Mouse (Mus musculus): ENCODE results near the gene Nfatc4. TPM values are rescaled to one million over a fixed set of nuclear protein-coding genes. Genes with fewer than 3 reads are reported as not detected.

Nfatc4 gene
- polyA plus RNA-seq, 1 experiment: not detected

DNA sequence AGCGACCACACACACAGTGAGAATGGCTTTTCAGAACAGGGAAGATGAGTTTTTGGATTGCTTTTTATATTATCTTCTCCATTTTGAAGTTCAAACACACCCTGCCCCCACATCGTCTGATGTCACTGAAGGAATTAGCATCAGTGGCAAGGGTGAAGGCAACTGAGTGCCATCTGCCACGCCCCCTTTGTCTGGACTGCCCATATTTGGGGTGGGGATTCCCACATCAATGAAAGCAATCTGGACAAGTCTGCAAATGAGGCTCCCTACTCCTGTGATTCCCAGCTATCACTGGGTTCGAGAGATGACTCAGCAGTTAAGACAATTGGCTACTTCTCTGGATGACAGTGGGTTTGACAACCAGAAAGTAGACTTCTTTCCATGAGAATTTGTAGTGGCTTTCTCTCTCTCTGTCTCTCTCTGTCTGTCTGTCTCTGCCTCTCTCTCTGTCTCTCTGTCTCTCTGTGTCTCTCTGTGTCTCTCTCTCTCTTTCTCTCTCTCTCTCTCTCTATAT, 18.0 kb downstream of the Nfatc4 start:
- WGBS: 68% methylated on average over 4 of the region's 4 CpGs
- TF ChIP-seq CTCF (IDR thresholded peaks at IDR 0.05; ENCODE audit: insufficient read depth, low read depth, low read length) (no peak), POLR2A (IDR thresholded peaks at IDR 0.05; ENCODE audit: insufficient read depth, low read depth, low read length) (no peak)
- no peak overlapping the region for H3K4me3 ChIP-seq (ENCODE audit: insufficient read depth, low read depth, low read length)
- H3K4me1 ChIP-seq (ENCODE audit: control insufficient read depth, insufficient read depth, low read length): no peaks in the 10 kb centered on the region
- no peak overlapping the region for H3K27ac ChIP-seq (ENCODE audit: insufficient read depth, low read depth, low read length)

DNA sequence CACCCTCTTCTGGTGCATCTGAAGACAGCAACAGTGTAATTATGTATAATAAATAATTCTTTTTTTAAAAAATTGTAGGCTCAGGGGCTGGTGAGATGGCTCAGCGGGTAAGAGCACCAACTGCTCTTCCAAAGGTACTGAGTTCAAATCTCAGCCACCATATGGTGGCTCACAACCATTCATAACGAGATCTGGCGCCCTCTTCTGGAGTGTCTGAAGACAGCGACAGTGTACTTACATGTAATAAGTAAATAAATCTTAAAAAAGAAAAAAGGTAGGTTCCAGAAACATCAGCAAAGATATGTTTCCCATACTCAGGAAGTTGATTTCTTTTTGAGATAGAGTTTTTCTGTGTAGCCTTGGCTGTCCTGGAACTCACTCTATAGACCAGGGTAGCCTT, 19.9 kb downstream of the Nfatc4 start:
- no peaks in the 10 kb centered on the region for H3K4me1 ChIP-seq (ENCODE audit: control insufficient read depth, insufficient read depth, low read length)
- WGBS: 78% methylated on average over 4 of the region's 4 CpGs
- H3K4me3 ChIP-seq (ENCODE audit: insufficient read depth, low read depth, low read length): no peak overlapping the region
- no peak for TF ChIP-seq CTCF (IDR thresholded peaks at IDR 0.05; ENCODE audit: insufficient read depth, low read depth, low read length)
- no peak for TF ChIP-seq POLR2A (IDR thresholded peaks at IDR 0.05; ENCODE audit: insufficient read depth, low read depth, low read length)
- no peak overlapping the region for H3K27ac ChIP-seq (ENCODE audit: insufficient read depth, low read depth, low read length)

DNA sequence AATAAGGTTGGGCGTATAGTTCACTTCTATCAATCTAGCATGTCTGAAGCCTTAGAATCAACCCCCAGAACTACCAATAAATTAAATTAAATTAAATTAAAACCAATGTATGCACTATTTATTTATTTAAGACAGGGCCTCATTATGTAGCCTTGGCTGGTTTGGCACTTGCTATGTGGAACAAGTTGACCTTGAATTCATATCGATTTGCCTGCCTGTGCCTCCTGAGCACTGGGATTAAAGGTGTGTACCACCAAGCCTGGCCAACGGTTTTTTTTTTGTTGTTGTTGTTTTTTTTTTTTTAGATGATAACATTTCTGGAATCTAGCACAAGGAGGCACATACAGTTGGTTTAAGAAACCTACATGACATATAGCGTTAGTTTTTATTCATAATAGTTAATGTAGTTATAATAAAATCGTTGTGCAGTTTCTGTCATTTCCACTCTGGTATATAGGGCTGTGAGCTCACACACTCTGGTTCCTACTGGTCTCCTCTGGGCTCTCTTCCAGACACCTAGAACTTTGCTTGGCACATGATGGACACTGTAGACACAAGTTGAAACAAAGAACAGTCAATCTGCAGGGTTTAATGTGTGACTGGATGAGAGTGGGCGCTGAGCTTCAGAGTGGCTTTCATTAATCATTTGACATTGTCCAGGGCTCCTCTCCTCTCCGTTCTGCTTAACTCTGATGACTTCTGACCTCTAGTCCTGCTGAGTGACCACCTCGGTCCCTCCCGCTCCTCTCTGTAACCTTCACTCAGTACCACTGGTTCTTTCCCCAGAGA, 22.8 kb downstream of the Nfatc4 start:
- TF ChIP-seq POLR2A (IDR thresholded peaks at IDR 0.05; ENCODE audit: insufficient read depth, low read depth, low read length) (no peak), CTCF (IDR thresholded peaks at IDR 0.05; ENCODE audit: insufficient read depth, low read depth, low read length) (no peak)
- WGBS: 81% methylated on average over 9 of the region's 9 CpGs
- no peak overlapping the region for H3K27ac ChIP-seq (ENCODE audit: insufficient read depth, low read depth, low read length)
- no peak overlapping the region for H3K4me3 ChIP-seq (ENCODE audit: insufficient read depth, low read depth, low read length)
- H3K4me1 ChIP-seq (ENCODE audit: control insufficient read depth, insufficient read depth, low read length): no peaks in the 10 kb centered on the region

DNA sequence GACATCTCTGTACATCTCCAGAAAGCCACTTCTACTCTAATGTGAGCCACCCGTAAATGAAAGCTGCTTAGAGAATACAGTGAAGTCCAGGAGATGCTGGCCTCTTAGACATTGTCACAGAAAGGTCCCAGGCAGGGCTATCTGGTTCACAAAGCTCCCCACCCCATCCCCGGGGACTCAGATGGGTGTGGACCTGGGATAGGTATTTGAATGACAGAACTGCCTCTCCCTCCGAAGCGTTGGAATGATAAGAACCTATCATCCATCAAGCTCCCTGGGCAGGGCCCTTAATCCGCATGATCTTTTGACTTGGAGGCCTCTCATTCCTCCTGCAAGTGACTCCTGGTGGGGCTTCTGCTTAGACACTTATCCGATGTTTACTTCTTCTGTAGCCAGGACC, 27.9 kb downstream of the Nfatc4 start:
- no peak for TF ChIP-seq POLR2A (IDR thresholded peaks at IDR 0.05; ENCODE audit: insufficient read depth, low read depth, low read length)
- TF ChIP-seq CTCF (IDR thresholded peaks at IDR 0.05; ENCODE audit: insufficient read depth, low read depth, low read length): no peak
- Histone ChIP-seq H3K4me3 (ENCODE audit: insufficient read depth, low read depth, low read length) (no peak overlapping the region), H3K4me1 (ENCODE audit: control insufficient read depth, insufficient read depth, low read length) (peaks cover 8% of the 10 kb centered on the region), H3K27ac (ENCODE audit: insufficient read depth, low read depth, low read length) (no peak overlapping the region)
- 82% methylated on average over 6 of the region's 6 CpGs for WGBS

DNA sequence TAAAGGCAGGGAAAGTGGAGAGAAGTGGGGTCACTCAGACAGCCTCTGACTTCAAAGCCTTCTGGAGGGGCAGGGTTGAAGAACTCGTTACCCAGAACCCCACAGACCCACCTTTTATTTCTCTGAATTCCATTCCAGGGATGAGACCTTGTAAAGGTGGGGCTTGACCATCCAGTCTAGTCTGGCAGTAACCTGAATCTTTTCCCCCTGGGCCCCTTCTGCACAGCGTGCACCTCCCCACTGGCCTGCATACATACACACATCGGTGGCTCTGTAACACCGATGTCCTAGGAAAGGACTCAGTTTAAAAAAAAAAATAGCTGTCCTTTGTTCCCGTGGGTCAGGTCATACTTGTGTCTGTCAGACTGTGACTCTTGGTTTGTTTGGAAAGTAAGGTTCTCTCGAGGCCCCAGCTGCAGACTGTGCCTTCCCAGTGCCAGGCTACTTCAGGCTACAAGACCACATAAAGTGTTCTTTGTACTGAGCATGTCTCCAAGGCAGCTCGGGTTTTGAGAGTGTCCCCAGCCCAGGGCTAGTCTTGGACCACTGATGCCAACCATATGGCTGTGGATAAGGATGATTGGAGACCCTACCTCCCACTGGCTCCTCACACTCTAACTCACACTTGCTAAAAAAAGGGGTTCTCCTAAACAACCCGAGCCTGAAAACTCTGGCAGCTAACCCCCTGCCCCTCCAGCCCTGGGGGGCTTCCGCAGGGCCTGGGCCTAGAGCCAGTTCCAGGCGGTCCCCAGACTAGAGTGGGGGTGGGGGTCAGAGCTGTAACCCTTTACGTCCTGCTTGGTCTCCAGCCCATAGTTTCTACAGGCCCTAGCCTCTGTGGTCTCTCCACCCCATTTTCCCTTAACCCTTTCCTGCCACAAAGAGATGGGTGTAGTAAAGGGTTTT, 30.0 kb downstream of the Nfatc4 start:
- H3K27ac ChIP-seq (ENCODE audit: insufficient read depth, low read depth, low read length): peak overlapping the region; percentile 17; the same call in 1 of the 2 replicates
- no peak overlapping the region for H3K4me3 ChIP-seq (ENCODE audit: insufficient read depth, low read depth, low read length)
- whole genome bisulfite sequencing: 36% methylated on average over 11 of the region's 11 CpGs
- no peak for TF ChIP-seq CTCF (IDR thresholded peaks at IDR 0.05; ENCODE audit: insufficient read depth, low read depth, low read length)
- no peak for TF ChIP-seq POLR2A (IDR thresholded peaks at IDR 0.05; ENCODE audit: insufficient read depth, low read depth, low read length)
- H3K4me1 ChIP-seq (ENCODE audit: control insufficient read depth, insufficient read depth, low read length): peaks cover 14% of the 10 kb centered on the region

DNA sequence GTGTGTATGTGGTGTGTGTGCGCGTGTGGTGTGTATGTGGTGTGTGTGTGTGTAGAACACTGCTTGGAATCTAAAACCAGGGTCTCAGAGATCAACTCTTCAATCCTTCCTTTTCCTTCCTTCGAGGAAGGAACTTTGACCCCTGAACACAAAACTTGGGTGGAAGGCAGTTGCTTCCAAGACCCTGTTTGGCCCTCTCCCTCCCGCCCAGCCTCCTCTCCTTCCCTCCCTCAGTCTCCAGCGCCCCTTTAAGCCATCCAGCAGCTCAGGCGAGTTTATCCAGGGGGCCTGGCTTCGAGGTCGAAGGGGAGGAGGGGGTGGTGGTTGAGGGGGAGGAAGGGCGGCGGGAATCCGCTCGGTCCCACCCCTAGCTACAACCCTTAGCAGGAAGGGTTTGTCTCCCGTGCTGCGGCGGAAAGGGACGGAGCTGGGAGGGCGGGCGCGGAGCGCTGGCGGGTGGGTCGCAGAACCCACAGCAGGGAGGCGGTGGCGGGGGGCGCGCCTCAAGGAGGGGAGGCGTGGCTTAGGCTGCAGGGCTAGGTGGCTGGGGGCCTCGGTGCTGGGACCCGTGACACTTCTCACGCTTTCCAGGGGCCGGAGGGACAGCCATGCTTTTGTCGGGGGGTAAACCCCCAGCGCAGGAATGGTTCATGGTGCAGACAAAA, 30.8 kb downstream of the Nfatc4 start, which contains the start of gene Nynrin:
Gene Nynrin (plus strand): TSS at position 390 of the 665 bp plus-strand sequence.
- WGBS: 5% methylated on average over 32 of the region's 33 CpGs
- TF ChIP-seq POLR2A (IDR thresholded peaks at IDR 0.05; ENCODE audit: insufficient read depth, low read depth, low read length) (no peak; the same call in 1 of the 2 replicates), CTCF (IDR thresholded peaks at IDR 0.05; ENCODE audit: insufficient read depth, low read depth, low read length) (no peak)
- Histone ChIP-seq H3K4me3 (ENCODE audit: insufficient read depth, low read depth, low read length) (peak within 1 kb of the TSS; percentile 52), H3K4me1 (ENCODE audit: control insufficient read depth, insufficient read depth, low read length) (peaks cover 14% of the 10 kb centered on the region), H3K27ac (ENCODE audit: insufficient read depth, low read depth, low read length) (peak within 1 kb of the TSS; percentile 17; the same call in 1 of the 2 replicates)

DNA sequence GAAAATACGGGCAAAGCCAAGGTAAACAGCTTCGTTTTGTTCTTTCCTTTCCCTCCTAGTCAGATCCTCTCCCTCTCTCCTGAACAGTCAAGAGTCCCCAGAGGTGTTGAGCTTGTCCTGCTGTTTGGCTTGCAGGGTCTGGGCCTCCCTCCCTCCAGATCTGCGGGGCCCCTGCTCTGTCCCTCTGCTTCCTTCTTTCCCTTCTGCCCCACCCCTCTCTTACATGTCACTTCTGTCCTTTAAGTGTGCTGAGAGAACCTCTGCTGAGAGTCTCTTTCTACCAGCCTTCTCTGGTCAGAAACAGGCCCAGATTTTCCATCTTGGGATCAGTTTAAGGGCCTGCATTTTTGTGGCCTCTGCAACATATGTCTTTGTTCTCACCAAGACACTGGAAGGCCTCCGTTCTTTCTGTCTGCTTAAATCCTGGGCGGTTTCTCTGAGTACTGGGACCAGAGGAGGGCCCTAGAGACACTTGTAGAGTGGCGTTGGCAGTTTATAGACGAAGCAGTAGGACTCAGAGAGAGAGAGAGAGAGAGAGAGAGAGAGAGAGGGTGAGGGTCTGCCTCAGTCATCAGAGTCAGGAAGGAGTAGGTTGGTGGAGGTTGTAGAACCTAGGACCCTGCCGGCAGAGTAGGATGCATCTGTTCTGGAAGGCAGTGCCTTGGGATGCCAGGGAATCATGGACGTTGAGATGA, 31.6 kb downstream of the Nfatc4 start:
- Histone ChIP-seq H3K27ac (ENCODE audit: insufficient read depth, low read depth, low read length) (0 out of 2 replicates have a peak overlapping the region, but pooled peaks have one; percentile 6), H3K4me3 (ENCODE audit: insufficient read depth, low read depth, low read length) (peak overlapping the region; percentile 52), H3K4me1 (ENCODE audit: control insufficient read depth, insufficient read depth, low read length) (peaks cover 14% of the 10 kb centered on the region)
- TF ChIP-seq POLR2A (IDR thresholded peaks at IDR 0.05; ENCODE audit: insufficient read depth, low read depth, low read length): no peak
- TF ChIP-seq CTCF (IDR thresholded peaks at IDR 0.05; ENCODE audit: insufficient read depth, low read depth, low read length): no peak
- 15% methylated on average over 9 of the region's 9 CpGs for WGBS

DNA sequence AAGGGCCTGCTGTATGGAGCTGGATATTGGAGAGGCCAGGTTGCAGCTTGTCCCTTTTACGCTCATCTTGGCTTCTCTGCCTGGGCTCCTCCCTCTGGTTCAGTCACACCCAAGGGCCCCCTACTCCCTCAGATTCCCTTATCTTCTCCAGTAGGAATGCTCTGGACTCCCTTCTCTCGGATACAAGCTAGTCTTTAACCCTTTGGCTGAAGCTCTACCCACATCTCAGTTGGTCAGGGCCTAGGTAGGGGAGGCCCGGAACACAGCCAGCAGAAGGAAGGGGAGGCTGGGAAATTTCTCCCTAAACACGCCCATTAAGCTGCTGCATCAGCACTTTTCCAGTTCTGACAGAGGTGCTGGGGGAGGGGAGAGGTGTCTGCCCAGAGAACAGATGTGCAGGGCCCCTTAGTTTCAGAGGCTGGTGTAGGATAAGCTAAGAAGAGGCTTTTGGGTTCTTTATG, 32.2 kb downstream of the Nfatc4 start:
- 0 out of 2 replicates have a peak overlapping the region, but pooled peaks have one; percentile 6 for H3K27ac ChIP-seq (ENCODE audit: insufficient read depth, low read depth, low read length)
- TF ChIP-seq POLR2A (IDR thresholded peaks at IDR 0.05; ENCODE audit: insufficient read depth, low read depth, low read length) (no peak), CTCF (IDR thresholded peaks at IDR 0.05; ENCODE audit: insufficient read depth, low read depth, low read length) (no peak)
- 31% methylated on average over 4 of the region's 4 CpGs for WGBS
- peaks cover 14% of the 10 kb centered on the region for H3K4me1 ChIP-seq (ENCODE audit: control insufficient read depth, insufficient read depth, low read length)
- H3K4me3 ChIP-seq (ENCODE audit: insufficient read depth, low read depth, low read length): peak overlapping the region; percentile 52

Data from olfactory bulb, adult 2 months (tissue).